Mouse (Mus musculus): ENCODE results near the gene Terb2. TPM values are rescaled to one million over a fixed set of nuclear protein-coding genes. Genes with fewer than 3 reads are reported as not detected.

Terb2 gene
- polyA plus RNA-seq, 1 experiment from 2014 or later: not detected

- Histone ChIP-seq H3K36me3 (ENCODE audit: control insufficient read depth, insufficient read depth, low read length) (no peaks in the 10 kb centered on the region), H3K27me3 (ENCODE audit: control insufficient read depth, insufficient read depth, low read length) (no peaks in the 10 kb centered on the region), H3K4me3 (ENCODE audit: low read depth, low read length) (no peak overlapping the region), H3K4me2 (replicated peaks; ENCODE audit: low read depth) (no peak overlapping the region), H3K4me1 (replicated peaks; ENCODE audit: control insufficient read depth, insufficient read depth) (no peaks in the 10 kb centered on the region), H3K27ac (replicated peaks) (no peak overlapping the region), H3K9me3 (ENCODE audit: control insufficient read depth, low read length) (no peaks in the 10 kb centered on the region), H3K9ac (ENCODE audit: low read length) (no peak overlapping the region)
- WGBS: 71% methylated on average over 9 of the region's 9 CpGs
- DNase-seq (ENCODE audit: low spot score): no peak
- TF ChIP-seq CTCF (IDR thresholded peaks at IDR 0.05; ENCODE audit: low read depth) (no peak), EP300 (optimal IDR thresholded peaks at IDR 0.05) (no peak)
- ATAC-seq (ENCODE audit: low FRiP score, low TSS enrichment): no peak
Observed at GRCm38 (mm10) chr2:122231616-122232015, 45.5 kb downstream of the Terb2 start.

- Histone ChIP-seq H3K4me2 (replicated peaks; ENCODE audit: low read depth) (no peak overlapping the region), H3K4me3 (ENCODE audit: low read depth, low read length) (no peak overlapping the region), H3K27me3 (ENCODE audit: control insufficient read depth, insufficient read depth, low read length) (no peaks in the 10 kb centered on the region), H3K9ac (ENCODE audit: low read length) (no peak overlapping the region), H3K4me1 (replicated peaks; ENCODE audit: control insufficient read depth, insufficient read depth) (no peaks in the 10 kb centered on the region), H3K36me3 (ENCODE audit: control insufficient read depth, insufficient read depth, low read length) (no peaks in the 10 kb centered on the region), H3K27ac (replicated peaks) (no peak overlapping the region), H3K9me3 (ENCODE audit: control insufficient read depth, low read length) (no peaks in the 10 kb centered on the region)
- 64% methylated on average over 5 of the region's 5 CpGs for WGBS
- ATAC-seq (ENCODE audit: low FRiP score, low TSS enrichment) (no peak), DNase-seq (ENCODE audit: low spot score) (no peak)
- no peak for TF ChIP-seq EP300 (optimal IDR thresholded peaks at IDR 0.05)
- TF ChIP-seq CTCF (IDR thresholded peaks at IDR 0.05; ENCODE audit: low read depth): no peak
Observed at GRCm38 (mm10) chr2:122233341-122233740, 47.3 kb downstream of the Terb2 start.

- DNase-seq (ENCODE audit: low spot score) (peak; percentile 44), ATAC-seq (ENCODE audit: low FRiP score, low TSS enrichment) (peak; percentile 27; the same call in 1 of the 2 replicates)
- no peaks in the 10 kb centered on the region for H3K4me1 ChIP-seq (replicated peaks; ENCODE audit: control insufficient read depth, insufficient read depth)
- H3K9ac ChIP-seq (ENCODE audit: low read length): peak overlapping the region; percentile 64
- no peaks in the 10 kb centered on the region for H3K27me3 ChIP-seq (ENCODE audit: control insufficient read depth, insufficient read depth, low read length)
- peak overlapping the region; percentile 59 for H3K4me3 ChIP-seq (ENCODE audit: low read depth, low read length)
- H3K36me3 ChIP-seq (ENCODE audit: control insufficient read depth, insufficient read depth, low read length): no peaks in the 10 kb centered on the region
- peak overlapping the region; percentile 81 for H3K4me2 ChIP-seq (replicated peaks; ENCODE audit: low read depth)
- 4% methylated on average over 26 of the region's 26 CpGs for WGBS
- H3K27ac ChIP-seq (replicated peaks): peak overlapping the region; percentile 58; the same call in 1 of the 2 replicates
- H3K9me3 ChIP-seq (ENCODE audit: control insufficient read depth, low read length): no peaks in the 10 kb centered on the region
- TF ChIP-seq EP300 (optimal IDR thresholded peaks at IDR 0.05): no peak
- TF ChIP-seq CTCF (IDR thresholded peaks at IDR 0.05; ENCODE audit: low read depth): no peak
Observed at GRCm38 (mm10) chr2:122233759-122234557, 47.9 kb downstream of the Terb2 start.

- H3K4me1 ChIP-seq (replicated peaks; ENCODE audit: control insufficient read depth, insufficient read depth): no peaks in the 10 kb centered on the region
- H3K9ac ChIP-seq (ENCODE audit: low read length): peak within 1 kb of the TSS; percentile 64
- 2% methylated on average over 35 of the region's 35 CpGs for WGBS
- ATAC-seq (ENCODE audit: low FRiP score, low TSS enrichment): peak; percentile 77
- H3K27me3 ChIP-seq (ENCODE audit: control insufficient read depth, insufficient read depth, low read length): no peaks in the 10 kb centered on the region
- no peaks in the 10 kb centered on the region for H3K36me3 ChIP-seq (ENCODE audit: control insufficient read depth, insufficient read depth, low read length)
- TF ChIP-seq CTCF (IDR thresholded peaks at IDR 0.05; ENCODE audit: low read depth): no peak
- no peak for TF ChIP-seq EP300 (optimal IDR thresholded peaks at IDR 0.05)
- H3K27ac ChIP-seq (replicated peaks): peak within 1 kb of the TSS; percentile 58; the same call in 1 of the 2 replicates
- no peaks in the 10 kb centered on the region for H3K9me3 ChIP-seq (ENCODE audit: control insufficient read depth, low read length)
- peak within 1 kb of the TSS; percentile 81 for H3K4me2 ChIP-seq (replicated peaks; ENCODE audit: low read depth)
- peak within 1 kb of the TSS; percentile 59 for H3K4me3 ChIP-seq (ENCODE audit: low read depth, low read length)
- DNase-seq (ENCODE audit: low spot score): peak; percentile 81
Observed at GRCm38 (mm10) chr2:122234611-122235288, 48.7 kb downstream of the Terb2 start, which contains the start of gene Sord. Gene Sord (plus strand): TSS chr2:122234749.

GRCm38 (mm10) chr2:122235425-122235824 is 49.4 kb downstream of the Terb2 start:
- ATAC-seq (ENCODE audit: low FRiP score, low TSS enrichment): no peak
- no peak overlapping the region for H3K27ac ChIP-seq (replicated peaks)
- H3K36me3 ChIP-seq (ENCODE audit: control insufficient read depth, insufficient read depth, low read length): no peaks in the 10 kb centered on the region
- peak overlapping the region; percentile 64; the same call in 1 of the 2 replicates for H3K9ac ChIP-seq (ENCODE audit: low read length)
- no peaks in the 10 kb centered on the region for H3K4me1 ChIP-seq (replicated peaks; ENCODE audit: control insufficient read depth, insufficient read depth)
- H3K9me3 ChIP-seq (ENCODE audit: control insufficient read depth, low read length): no peaks in the 10 kb centered on the region
- TF ChIP-seq CTCF (IDR thresholded peaks at IDR 0.05; ENCODE audit: low read depth) (no peak), EP300 (optimal IDR thresholded peaks at IDR 0.05) (no peak)
- H3K4me3 ChIP-seq (ENCODE audit: low read depth, low read length): peak overlapping the region; percentile 59; the same call in 1 of the 2 replicates
- WGBS: 70% methylated on average over 2 of the region's 2 CpGs
- peak overlapping the region; percentile 81 for H3K4me2 ChIP-seq (replicated peaks; ENCODE audit: low read depth)
- no peak for DNase-seq (ENCODE audit: low spot score)
- H3K27me3 ChIP-seq (ENCODE audit: control insufficient read depth, insufficient read depth, low read length): no peaks in the 10 kb centered on the region
